Mouse (Mus musculus): Measurements from ENCODE around the gene Orai1. TPM values are rescaled to one million over a fixed set of nuclear protein-coding genes. Genes with fewer than 3 reads are reported as not detected.
"Not testable (repeated sequence)": the region's sequence is repeated elsewhere in the genome, so short reads cannot be mapped to it uniquely, and the experiment has no call there.

Orai1 gene
- 13.9 and 14.2 TPM in 2 replicates for polyA plus RNA-seq (2016; fragmentation: Nextera tagmentation; extraction: Ambion mirVana)

DNA sequence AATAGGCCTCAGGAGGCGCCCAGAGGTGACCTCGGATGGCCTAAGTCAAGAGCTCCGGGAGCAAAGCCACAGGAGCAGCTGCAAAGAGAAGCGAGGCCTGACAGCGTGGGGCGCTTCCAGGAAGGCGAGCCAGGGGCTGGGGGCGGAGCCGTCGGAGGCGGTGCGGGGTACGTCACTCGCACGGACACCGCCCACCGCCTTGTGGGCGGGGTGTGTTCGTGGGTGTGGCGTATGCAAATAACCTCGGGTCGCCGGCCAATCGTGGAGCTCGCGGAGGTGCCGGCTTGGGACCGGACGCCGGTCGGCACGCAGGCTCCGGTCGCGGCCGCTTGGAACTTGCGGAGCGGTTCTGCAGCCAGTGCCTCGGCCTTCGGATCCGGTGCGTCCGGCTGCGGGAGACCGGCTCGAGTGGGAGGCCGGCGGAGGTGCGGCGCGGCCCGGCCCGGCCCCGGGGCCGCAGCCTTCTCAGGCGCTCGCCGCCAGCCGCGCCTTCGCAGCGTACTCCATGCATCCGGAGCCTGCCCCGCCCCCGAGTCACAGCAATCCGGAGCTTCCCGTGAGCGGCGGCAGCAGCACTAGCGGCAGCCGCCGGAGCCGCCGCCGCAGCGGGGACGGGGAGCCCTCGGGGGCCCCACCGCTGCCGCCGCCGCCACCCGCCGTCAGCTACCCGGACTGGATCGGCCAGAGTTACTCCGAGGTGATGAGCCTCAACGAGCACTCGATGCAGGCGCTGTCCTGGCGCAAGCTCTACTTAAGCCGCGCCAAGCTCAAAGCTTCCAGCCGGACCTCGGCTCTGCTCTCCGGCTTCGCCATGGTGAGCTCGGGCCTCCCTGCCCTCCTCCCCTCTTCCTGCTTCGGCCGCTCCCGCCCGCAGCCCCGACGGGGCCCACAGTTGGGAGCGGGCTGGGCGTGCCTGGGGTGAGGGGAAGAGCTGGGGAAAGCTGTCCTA is at the start of gene Orai1:
TSS of gene Orai1 (plus strand) at position 322 of the 949 bp plus-strand sequence.
- Histone ChIP-seq H3K4me1 (peaks cover 24% of the 10 kb centered on the region), H3K9me3 (no peaks in the 10 kb centered on the region), H3K27me3 (replicated peaks) (no peaks in the 10 kb centered on the region), H3K36me3 (no peaks in the 10 kb centered on the region), H3K9ac (peak within 1 kb of the TSS; percentile 78), H3K4me3 (peak within 1 kb of the TSS; percentile 69), H3K4me2 (replicated peaks) (peak within 1 kb of the TSS; percentile 69), H3K27ac (peak within 1 kb of the TSS; percentile 86)
- peak; percentile 89 for ATAC-seq (ENCODE audit: low FRiP score, low read depth)
- WGBS: under 1% methylated on average over 106 of the region's 106 CpGs

GRCm38 (mm10) chr5:122965427-122965826 is 49.4 kb upstream of the Orai1 start:
- Histone ChIP-seq H3K36me3 (peaks cover 4% of the 10 kb centered on the region; the same call in 1 of the 2 replicates), H3K27me3 (replicated peaks) (no peaks in the 10 kb centered on the region), H3K4me1 (no peaks in the 10 kb centered on the region), H3K4me2 (replicated peaks) (no peak overlapping the region), H3K9me3 (no peaks in the 10 kb centered on the region), H3K4me3 (no peak overlapping the region), H3K27ac (no peak overlapping the region), H3K9ac (no peak overlapping the region)
- ATAC-seq (ENCODE audit: low FRiP score, low read depth): no peak
- 92% methylated on average over 11 of the region's 11 CpGs for WGBS

DNA sequence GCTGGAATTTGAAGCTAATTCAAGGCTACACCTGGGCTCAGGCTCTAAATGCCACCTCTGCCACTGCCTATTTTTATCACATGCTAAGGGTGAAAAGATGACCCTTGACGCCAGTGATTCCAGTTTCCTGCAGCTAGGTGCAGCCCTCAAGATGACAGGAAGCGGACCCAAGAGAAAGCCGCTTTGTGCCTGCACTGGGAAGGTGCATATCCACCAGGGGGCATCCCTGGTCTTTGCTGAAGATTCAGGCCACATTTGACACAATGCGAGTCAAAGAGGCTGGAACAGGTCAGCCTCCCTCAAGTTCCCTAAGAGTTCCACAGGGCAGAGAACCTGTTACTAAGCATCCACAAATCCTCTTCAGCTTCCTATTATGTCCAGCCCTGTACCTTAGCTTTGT is 46.6 kb upstream of the Orai1 start:
- no peaks in the 10 kb centered on the region for H3K36me3 ChIP-seq
- 0 out of 2 replicates have a peak overlapping the region, but pooled peaks have one; percentile 18 for H3K9ac ChIP-seq
- H3K9me3 ChIP-seq: no peaks in the 10 kb centered on the region
- no peak overlapping the region for H3K4me2 ChIP-seq (replicated peaks)
- H3K27ac ChIP-seq: no peak overlapping the region
- H3K27me3 ChIP-seq (replicated peaks): no peaks in the 10 kb centered on the region
- no peak for ATAC-seq (ENCODE audit: low FRiP score, low read depth)
- no peak overlapping the region for H3K4me3 ChIP-seq
- 36% methylated on average over 4 of the region's 4 CpGs for WGBS
- H3K4me1 ChIP-seq: no peaks in the 10 kb centered on the region

DNA sequence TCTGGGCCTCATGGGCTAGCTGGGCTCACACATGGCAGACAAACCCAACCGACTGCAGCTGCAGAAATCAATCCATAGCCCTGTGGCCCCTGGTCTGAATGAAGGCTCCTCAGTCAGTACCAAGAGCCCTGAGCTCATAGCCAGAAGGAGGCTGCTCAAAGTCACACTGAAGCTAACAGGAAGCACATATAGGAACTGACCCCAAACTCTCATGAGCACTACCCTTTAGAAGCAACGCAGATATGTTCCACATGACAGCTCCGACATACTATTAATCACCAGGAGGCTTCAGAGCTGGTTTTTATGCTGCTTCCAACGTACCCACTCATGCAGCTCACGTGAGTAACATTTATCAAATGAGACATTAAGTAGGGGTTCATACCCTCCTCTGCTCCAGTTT is 44.8 kb upstream of the Orai1 start:
- H3K27me3 ChIP-seq (replicated peaks): no peaks in the 10 kb centered on the region
- H3K27ac ChIP-seq: no peak overlapping the region
- no peak overlapping the region for H3K4me3 ChIP-seq
- H3K4me2 ChIP-seq (replicated peaks): no peak overlapping the region
- H3K9ac ChIP-seq: no peak overlapping the region
- no peak for ATAC-seq (ENCODE audit: low FRiP score, low read depth)
- no peaks in the 10 kb centered on the region for H3K9me3 ChIP-seq
- 77% methylated on average over 5 of the region's 5 CpGs for WGBS
- no peaks in the 10 kb centered on the region for H3K4me1 ChIP-seq
- H3K36me3 ChIP-seq: no peaks in the 10 kb centered on the region

- Histone ChIP-seq H3K4me1 (no peaks in the 10 kb centered on the region), H3K4me3 (no peak overlapping the region), H3K4me2 (replicated peaks) (no peak overlapping the region), H3K36me3 (no peaks in the 10 kb centered on the region), H3K9me3 (no peaks in the 10 kb centered on the region), H3K27me3 (replicated peaks) (no peaks in the 10 kb centered on the region), H3K9ac (no peak overlapping the region), H3K27ac (no peak overlapping the region)
- 91% methylated on average over 4 of the region's 4 CpGs for WGBS
- ATAC-seq (ENCODE audit: low FRiP score, low read depth): no peak
Observed at GRCm38 (mm10) chr5:122971438-122971837, 43.4 kb upstream of the Orai1 start.

- no peak overlapping the region for H3K27ac ChIP-seq
- H3K4me1 ChIP-seq: no peaks in the 10 kb centered on the region
- H3K27me3 ChIP-seq (replicated peaks): no peaks in the 10 kb centered on the region
- H3K4me2 ChIP-seq (replicated peaks): no peak overlapping the region
- no peak for ATAC-seq (ENCODE audit: low FRiP score, low read depth)
- 70% methylated on average over 9 of the region's 9 CpGs for WGBS
- H3K9ac ChIP-seq: no peak overlapping the region
- H3K36me3 ChIP-seq: no peaks in the 10 kb centered on the region
- H3K9me3 ChIP-seq: no peaks in the 10 kb centered on the region
- no peak overlapping the region for H3K4me3 ChIP-seq
Observed at GRCm38 (mm10) chr5:122972116-122972515, 42.8 kb upstream of the Orai1 start.

GRCm38 (mm10) chr5:122974701-122975100 is 40.2 kb upstream of the Orai1 start:
- not testable (repeated sequence) for H3K36me3 ChIP-seq; H3K9ac ChIP-seq; H3K4me3 ChIP-seq; H3K9me3 ChIP-seq; H3K4me1 ChIP-seq; H3K27ac ChIP-seq; H3K4me2 ChIP-seq (replicated peaks); ATAC-seq (ENCODE audit: low FRiP score, low read depth); H3K27me3 ChIP-seq (replicated peaks)
- WGBS: 95% methylated on average over 4 of the region's 4 CpGs

DNA sequence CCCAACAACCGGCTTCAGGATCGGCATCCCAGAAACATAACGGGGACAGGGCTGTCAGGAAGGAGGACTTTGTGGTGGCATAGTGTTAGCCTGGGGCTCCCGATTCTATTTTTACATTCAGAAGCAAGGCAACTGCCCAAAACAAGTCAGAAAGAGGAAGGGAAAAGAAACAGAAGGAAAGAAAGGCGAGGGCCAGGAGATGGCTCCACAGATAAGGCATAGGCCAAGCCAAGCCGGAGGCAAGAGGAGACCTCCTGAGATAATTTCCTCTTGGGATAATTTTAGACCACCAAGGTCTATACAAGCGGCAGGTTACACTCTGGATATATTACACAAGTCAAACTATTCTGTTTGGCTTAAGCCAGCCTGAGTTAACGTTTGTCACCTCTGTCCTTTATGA is 35.9 kb upstream of the Orai1 start:
- no peak for ATAC-seq (ENCODE audit: low FRiP score, low read depth)
- H3K9me3 ChIP-seq: no peaks in the 10 kb centered on the region
- WGBS: 88% methylated on average over 8 of the region's 8 CpGs
- no peak overlapping the region for H3K4me3 ChIP-seq
- H3K9ac ChIP-seq: no peak overlapping the region
- H3K36me3 ChIP-seq: no peaks in the 10 kb centered on the region
- H3K4me2 ChIP-seq (replicated peaks): no peak overlapping the region
- H3K4me1 ChIP-seq: no peaks in the 10 kb centered on the region
- no peaks in the 10 kb centered on the region for H3K27me3 ChIP-seq (replicated peaks)
- no peak overlapping the region for H3K27ac ChIP-seq

- Histone ChIP-seq H3K27ac (no peak overlapping the region), H3K4me2 (replicated peaks) (no peak overlapping the region)
Observed at GRCm38 (mm10) chr5:122984483-122984882, 30.4 kb upstream of the Orai1 start.

GRCm38 (mm10) chr5:122985276-122985675 is 29.6 kb upstream of the Orai1 start:
- Histone ChIP-seq H3K27me3 (replicated peaks) (no peaks in the 10 kb centered on the region), H3K36me3 (no peaks in the 10 kb centered on the region), H3K4me3 (no peak overlapping the region), H3K4me1 (peaks cover 36% of the 10 kb centered on the region), H3K4me2 (replicated peaks) (no peak overlapping the region; the same call in 1 of the 2 replicates), H3K27ac (no peak overlapping the region), H3K9ac (no peak overlapping the region), H3K9me3 (no peaks in the 10 kb centered on the region)
- no peak for ATAC-seq (ENCODE audit: low FRiP score, low read depth)
- WGBS: 72% methylated on average over 3 of the region's 3 CpGs

More at GRCm38 (mm10) chr5:122984483-122984882, 30.4 kb upstream of the Orai1 start:
- Histone ChIP-seq H3K4me1 (peaks cover 28% of the 10 kb centered on the region), H3K9ac (no peak overlapping the region), H3K9me3 (no peaks in the 10 kb centered on the region), H3K27me3 (replicated peaks) (no peaks in the 10 kb centered on the region), H3K4me3 (no peak overlapping the region), H3K36me3 (no peaks in the 10 kb centered on the region)
- no peak for ATAC-seq (ENCODE audit: low FRiP score, low read depth)
- WGBS: 95% methylated on average over 5 of the region's 5 CpGs

GRCm38 (mm10) chr5:122986091-122986493 is 28.8 kb upstream of the Orai1 start:
- ATAC-seq (ENCODE audit: low FRiP score, low read depth): no peak
- H3K4me2 ChIP-seq (replicated peaks): peak overlapping the region; percentile 98
- no peak overlapping the region for H3K27ac ChIP-seq
- no peaks in the 10 kb centered on the region for H3K9me3 ChIP-seq
- 17% methylated on average over 8 of the region's 8 CpGs for WGBS
- no peaks in the 10 kb centered on the region for H3K27me3 ChIP-seq (replicated peaks)
- H3K4me3 ChIP-seq: no peak overlapping the region
- peaks cover 43% of the 10 kb centered on the region for H3K4me1 ChIP-seq
- no peak overlapping the region; the same call in 1 of the 2 replicates for H3K9ac ChIP-seq
- H3K36me3 ChIP-seq: no peaks in the 10 kb centered on the region

GRCm38 (mm10) chr5:122987211-122988020 is 27.5 kb upstream of the Orai1 start:
- 0 out of 2 replicates have a peak, but pooled peaks have one; percentile 22 for ATAC-seq (ENCODE audit: low FRiP score, low read depth)
- 2% methylated on average over 39 of the region's 39 CpGs for WGBS

More at GRCm38 (mm10) chr5:122987211-122988020, 27.5 kb upstream of the Orai1 start:
- Histone ChIP-seq H3K27ac (no peak overlapping the region), H3K4me1 (peaks cover 52% of the 10 kb centered on the region), H3K36me3 (no peaks in the 10 kb centered on the region), H3K4me2 (replicated peaks) (peak overlapping the region; percentile 98), H3K27me3 (replicated peaks) (no peaks in the 10 kb centered on the region), H3K9ac (peak overlapping the region; percentile 74), H3K4me3 (peak overlapping the region; percentile 67), H3K9me3 (no peaks in the 10 kb centered on the region)
